Mouse (Mus musculus) CH12.LX (cell line): ENCODE data around the gene Mecr. TPM values are rescaled to one million over a fixed set of nuclear protein-coding genes. Genes with fewer than 3 reads are reported as not detected.

Experiments used
- DNase-seq: peaks from one replicate; pipeline ENCODE4 v3.0.0-alpha.2; 2013; ENCODE audit errors: extremely low read depth
- H3K27ac ChIP-seq: 2 replicates; pipeline ENCODE4 v1.5.1; 2012; ENCODE audit warnings: low read depth, mild to moderate bottlenecking, control low read depth, moderate library complexity; ENCODE audit not compliant: insufficient read depth
- H3K27me3 ChIP-seq: replicated peaks from 2 replicates; pipeline ENCODE3; 2012; ENCODE audit warnings: inconsistent platforms
- H3K36me3 ChIP-seq, 2 experiments: replicated peaks in 1 of 2; 2 replicates each; pipeline versions ENCODE3 to v1.6.1; 2012; ENCODE audit warnings: inconsistent platforms in 1 of 2, low read length in 1 of 2, mild to moderate bottlenecking in 1 of 2, mixed read lengths in 1 of 2, moderate library complexity in 1 of 2; ENCODE audit not compliant: control insufficient read depth in 1 of 2, insufficient read depth in 1 of 2
- H3K4me1 ChIP-seq, 2 experiments: 2 replicates each; pipeline ENCODE4 v1.6.1; 2012; ENCODE audit warnings: inconsistent platforms in 1 of 2, moderate library complexity in 1 of 2; ENCODE audit not compliant: insufficient read depth in 2 of 2, control insufficient read depth in 1 of 2
- H3K4me2 ChIP-seq: 2 replicates; pipeline ENCODE4 v1.6.1; 2012; ENCODE audit warnings: low read depth, mild to moderate bottlenecking, control low read depth; ENCODE audit not compliant: poor library complexity, insufficient read depth, severe bottlenecking
- H3K4me3 ChIP-seq, 3 experiments: fragments of 150-350 bp in 1 of 3; sonication (generic) in 1 of 3; replicated peaks in 1 of 3; 2 replicates each; pipeline versions ENCODE3 to v1.5.1; 2011 to 2012; ENCODE audit warnings: low read depth in 2 of 3, low read length in 2 of 3, mild to moderate bottlenecking in 2 of 3, moderate library complexity in 2 of 3, control low read depth in 1 of 3, improper control_type of control experiment in 1 of 3, inconsistent platforms in 1 of 3, mixed read lengths in 1 of 3; ENCODE audit not compliant: poor library complexity in 1 of 3
- H3K79me2 ChIP-seq: replicated peaks from 2 replicates; pipeline ENCODE4 v1.6.1; 2012; ENCODE audit warnings: mild to moderate bottlenecking, moderate library complexity; ENCODE audit not compliant: control insufficient read depth, poor library complexity, insufficient read depth, severe bottlenecking; ENCODE audit errors: extremely low read depth
- H3K9ac ChIP-seq: 2 replicates; pipeline ENCODE4 v1.6.1; 2012; ENCODE audit warnings: low read depth, mild to moderate bottlenecking, control low read depth, moderate library complexity; ENCODE audit not compliant: insufficient read depth
- H3K9me3 ChIP-seq: replicated peaks from 2 replicates; pipeline ENCODE3; 2012; ENCODE audit warnings: low read length, inconsistent platforms, mixed read lengths
- CHD2 ChIP-seq: IDR thresholded peaks from 2 replicates; pipeline ENCODE4 v1.6.1; 2011; ENCODE audit warnings: low read length, improper control_type of control experiment
- EP300 ChIP-seq: IDR thresholded peaks from 2 replicates; pipeline ENCODE4 v1.6.1; 2011; ENCODE audit warnings: low read length, improper control_type of control experiment
- ETS1 ChIP-seq: conservative IDR thresholded peaks from 2 replicates; pipeline ENCODE4 v1.6.1; 2012; ENCODE audit warnings: low read depth, mild to moderate bottlenecking, inconsistent platforms, low read length, improper control_type of control experiment, moderate library complexity
- HCFC1 ChIP-seq: IDR thresholded peaks from 2 replicates; pipeline ENCODE4 v1.6.1; 2012; ENCODE audit warnings: low read depth, mild to moderate bottlenecking, inconsistent platforms, low read length, improper control_type of control experiment
- JUN ChIP-seq: IDR thresholded peaks from 2 replicates; pipeline ENCODE4 v1.6.1; 2011; ENCODE audit warnings: low read depth, mild to moderate bottlenecking, low read length, improper control_type of control experiment, moderate library complexity; ENCODE audit not compliant: insufficient read depth
- MAFK ChIP-seq: IDR thresholded peaks from 2 replicates; pipeline ENCODE4 v1.6.1; 2011; ENCODE audit warnings: low read length, improper control_type of control experiment; ENCODE audit not compliant: insufficient replicate concordance
- MAX ChIP-seq: IDR thresholded peaks from 2 replicates; pipeline ENCODE4 v1.6.1; 2011; ENCODE audit warnings: low read length, improper control_type of control experiment
- MYC ChIP-seq: IDR thresholded peaks from 2 replicates; pipeline ENCODE4 v1.6.1; 2011; ENCODE audit warnings: low read depth, mild to moderate bottlenecking, improper control_type of control experiment, low read length
- NELFE ChIP-seq: IDR thresholded peaks from 2 replicates; pipeline ENCODE4 v1.6.1; 2011; ENCODE audit warnings: low read depth, low read length, improper control_type of control experiment
- NRF1 ChIP-seq: IDR thresholded peaks from 2 replicates; pipeline ENCODE4 v1.6.1; 2014; ENCODE audit warnings: low read depth, mild to moderate bottlenecking, inconsistent platforms, low read length, improper control_type of control experiment, moderate library complexity
- PAX5 ChIP-seq: IDR thresholded peaks from 2 replicates; pipeline ENCODE4 v1.6.1; 2012; ENCODE audit warnings: low read length, inconsistent platforms, mixed read lengths
- RAD21 ChIP-seq: IDR thresholded peaks from 2 replicates; pipeline ENCODE4 v1.6.1; 2011; ENCODE audit warnings: low read depth, mild to moderate bottlenecking, low read length, improper control_type of control experiment, moderate library complexity
- TCF12 ChIP-seq: IDR thresholded peaks from 2 replicates; pipeline ENCODE4 v1.6.1; 2014; ENCODE audit warnings: low read depth, mild to moderate bottlenecking, inconsistent platforms, low read length, improper control_type of control experiment
- USF1 ChIP-seq: IDR thresholded peaks from 2 replicates; pipeline ENCODE4 v1.6.1; 2014; ENCODE audit warnings: low read depth, mild to moderate bottlenecking, inconsistent platforms, low read length, improper control_type of control experiment
- USF2 ChIP-seq: conservative IDR thresholded peaks from 2 replicates; pipeline ENCODE4 v1.6.1; 2011; ENCODE audit warnings: low read depth, low read length, improper control_type of control experiment
- ZKSCAN1 ChIP-seq: IDR thresholded peaks from 2 replicates; pipeline ENCODE4 v1.6.1; 2012; ENCODE audit warnings: low read depth, inconsistent platforms, low read length, improper control_type of control experiment, borderline replicate concordance
- ZNF384 ChIP-seq: IDR thresholded peaks from 2 replicates; pipeline ENCODE4 v1.6.1; 2012; ENCODE audit warnings: low read depth, low read length, improper control_type of control experiment, inconsistent platforms
- dilution Hi-C: fragments of 300-500 bp; cut with MboI; formaldehyde crosslinking; loops from 2 replicates; pipeline ENCODE4 v1.14.3; 2020; ENCODE audit warnings: low sequenced_read_pairs; ENCODE audit not compliant: extremely low pct_unique_long_range_greater_than_20kb, extremely low pct_ligation_motif_present
- in situ Hi-C: fragments of 300-500 bp; cut with MboI; formaldehyde crosslinking; loops from 3 replicates; pipeline ENCODE4 v1.14.3; 2019; ENCODE audit warnings: low sequenced_read_pairs, low pct_ligation_motif_present, low pct_unique_long_range_greater_than_20kb, mixed read lengths
- polyA plus RNA-seq: library from polyadenylated mRNA; unstranded; fragments of >175 nt; gene quantifications from 2 replicates; pipeline ENCODE4 v1.2.1, GENCODE M21; 2012; ENCODE audit warnings: low read depth; ENCODE audit not compliant: insufficient read length
- total RNA-seq, 2 experiments: library from RNA; depleted of rRNA; stranded (reverse); fragments of 300-350 nt in 1 of 2; fragments of >200 nt in 1 of 2; gene quantifications; 2 replicates each; pipeline ENCODE4 v1.2.3; 2012 to 2014

Mecr gene
- total and polyA plus RNA-seq, 3 experiments, result 43.0 to 77.3 (median 54.6) TPM

DNA sequence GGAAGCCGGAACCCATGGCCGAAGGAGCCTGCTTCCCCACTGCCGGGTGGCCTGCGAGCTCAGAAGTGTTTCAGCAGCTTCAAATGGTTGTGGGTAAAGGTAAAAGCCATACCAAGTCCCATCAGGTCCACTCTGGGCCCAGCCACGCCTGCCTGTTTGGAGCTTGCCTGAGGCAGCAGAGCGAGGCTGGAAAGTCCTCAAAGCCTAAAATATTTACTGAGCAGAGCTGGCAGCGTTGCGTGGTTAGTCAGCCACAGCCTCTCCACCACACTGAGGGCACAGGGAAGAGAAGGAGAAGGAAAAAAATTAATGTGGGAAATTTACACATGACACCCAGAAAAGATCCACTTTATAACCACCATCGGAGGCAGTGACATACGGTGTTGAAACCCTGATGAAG, 70.3 kb downstream of the Mecr start:
- Histone ChIP-seq H3K4me2 (no peak overlapping the region), H3K9me3 (peaks cover 3% of the 10 kb centered on the region), H3K27me3 (no peaks in the 10 kb centered on the region), H3K79me2 (no peaks in the 10 kb centered on the region), H3K4me1 (peaks cover 4 to 28% of the 10 kb centered on the region in 2 experiments; a peak in 3 of 4 replicates), H3K9ac (no peak overlapping the region), H3K4me3 (no peak overlapping the region), H3K36me3 (peaks cover 0 to 3% of the 10 kb centered on the region in 2 experiments), H3K27ac (no peak overlapping the region)
- no peak for DNase-seq
- in situ Hi-C loops, result no loop called here
- TF ChIP-seq USF2 (no peak), NELFE (no peak)
- dilution Hi-C loops, result no loop called here

DNA sequence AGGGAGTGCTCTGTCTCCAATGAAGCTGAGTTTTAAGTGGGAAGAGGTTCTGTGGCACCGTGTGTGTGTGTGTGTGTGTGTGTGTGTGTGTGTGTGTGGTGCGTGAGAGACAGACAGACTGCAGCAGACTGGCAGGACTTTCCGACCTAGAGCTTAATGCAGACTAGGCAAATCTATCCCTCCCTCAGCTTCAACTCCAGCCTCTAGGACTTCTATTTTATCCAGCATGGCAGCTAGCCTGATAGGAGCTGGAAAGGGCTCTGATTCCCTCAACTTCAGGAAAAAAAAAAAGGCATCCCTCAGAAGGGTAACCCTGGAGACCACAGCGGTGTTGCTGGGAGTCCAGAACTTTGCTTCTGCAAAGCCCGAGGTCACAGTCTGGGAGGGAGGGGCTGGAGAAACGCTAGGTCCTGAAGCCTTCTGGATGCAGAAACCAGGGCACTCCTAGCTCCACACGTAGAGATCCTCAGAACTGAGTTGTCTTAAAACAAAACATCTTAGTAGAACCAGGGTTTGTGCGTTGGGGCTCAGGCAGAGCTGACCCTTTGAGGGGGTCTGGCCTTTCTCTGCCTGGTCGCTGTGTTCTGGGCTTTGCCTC, 70.9 kb downstream of the Mecr start:
- Histone ChIP-seq H3K27ac (no peak overlapping the region), H3K79me2 (no peaks in the 10 kb centered on the region), H3K4me1 (peaks cover 4 to 28% of the 10 kb centered on the region in 2 experiments; a peak in 3 of 4 replicates), H3K9me3 (no peaks in the 10 kb centered on the region), H3K9ac (no peak overlapping the region), H3K4me3 (no peak overlapping the region)
- dilution Hi-C loops, result no loop called here
- TF ChIP-seq ETS1 (no peak), MYC (no peak), ZNF384 (no peak), TCF12 (no peak), RAD21 (no peak), JUN (no peak), ZKSCAN1 (no peak), HCFC1 (no peak), PAX5 (no peak), NRF1 (no peak), USF1 (no peak), MAFK (no peak), EP300 (no peak), MAX (no peak), CHD2 (no peak)
- TF ChIP-seq, all 38 proteins: peak for 0
- no peak for DNase-seq
- no peak overlapping the region for H3K4me2 ChIP-seq
- no peaks in the 10 kb centered on the region for H3K27me3 ChIP-seq
- in situ Hi-C loops, result no loop called here
- H3K36me3 ChIP-seq, result no peaks in the 10 kb centered on the region
